Mouse (Mus musculus) embryonic stem cell, embryonic (primary cell): Measurements from ENCODE around the gene Ssty1.
"Not testable (repeated sequence)": the region's sequence is repeated elsewhere in the genome, so short reads cannot be mapped to it uniquely, and the experiment has no call there.

ENCODE experiments used
- CTCF ChIA-PET, 4 experiments: fragments of 300-600 bp in 2 of 4; fragments of 350-600 bp in 2 of 4; sonication (Branson Sonifier 250); formaldehyde crosslinking; loops; one replicate each; lab custom pipeline; 2022; ENCODE audit warnings: inconsistent platforms in 2 of 4; lab: Charles Lee
- POLR2A ChIA-PET, 4 experiments: fragments of 300-600 bp in 2 of 4; fragments of 350-600 bp in 2 of 4; sonication (Branson Sonifier 250); formaldehyde crosslinking; loops; one replicate each; lab custom pipeline; 2022; ENCODE audit warnings: antibody characterized with exemption in 4 of 4, inconsistent platforms in 1 of 4; lab: Charles Lee

The Ssty1 gene

GRCm38 (mm10) chrY:18088816-18089215, at the start of gene Ssty1:
TSS of gene Ssty1 (plus strand) at chrY:18089116.
- CTCF ChIA-PET, POLR2A ChIA-PET: not testable (repeated sequence)

GRCm38 (mm10) chrY:18061712-18062111, 27.2 kb upstream of the Ssty1 start, which contains the start of gene Gm21764:
TSS of gene Gm21764 (minus strand) at chrY:18061812.
- CTCF ChIA-PET, POLR2A ChIA-PET: not testable (repeated sequence)
